Mouse (Mus musculus): Measurements from ENCODE around the gene Cpne5. TPM values are rescaled to one million over a fixed set of nuclear protein-coding genes. Genes with fewer than 3 reads are reported as not detected.

Gene Cpne5
- 17.4 and 21.0 TPM in 2 replicates for polyA plus RNA-seq (2015; fragmentation: Nextera tagmentation; extraction: Ambion mirVana)

- WGBS: under 1% methylated on average over 39 of the region's 73 CpGs
- H3K4me3 ChIP-seq: peak within 1 kb of the TSS; percentile 69
Measured at GRCm38 (mm10) chr17:29237772-29238420, at the start of gene Cpne5. Gene Cpne5 (minus strand): TSS chr17:29238167.

DNA sequence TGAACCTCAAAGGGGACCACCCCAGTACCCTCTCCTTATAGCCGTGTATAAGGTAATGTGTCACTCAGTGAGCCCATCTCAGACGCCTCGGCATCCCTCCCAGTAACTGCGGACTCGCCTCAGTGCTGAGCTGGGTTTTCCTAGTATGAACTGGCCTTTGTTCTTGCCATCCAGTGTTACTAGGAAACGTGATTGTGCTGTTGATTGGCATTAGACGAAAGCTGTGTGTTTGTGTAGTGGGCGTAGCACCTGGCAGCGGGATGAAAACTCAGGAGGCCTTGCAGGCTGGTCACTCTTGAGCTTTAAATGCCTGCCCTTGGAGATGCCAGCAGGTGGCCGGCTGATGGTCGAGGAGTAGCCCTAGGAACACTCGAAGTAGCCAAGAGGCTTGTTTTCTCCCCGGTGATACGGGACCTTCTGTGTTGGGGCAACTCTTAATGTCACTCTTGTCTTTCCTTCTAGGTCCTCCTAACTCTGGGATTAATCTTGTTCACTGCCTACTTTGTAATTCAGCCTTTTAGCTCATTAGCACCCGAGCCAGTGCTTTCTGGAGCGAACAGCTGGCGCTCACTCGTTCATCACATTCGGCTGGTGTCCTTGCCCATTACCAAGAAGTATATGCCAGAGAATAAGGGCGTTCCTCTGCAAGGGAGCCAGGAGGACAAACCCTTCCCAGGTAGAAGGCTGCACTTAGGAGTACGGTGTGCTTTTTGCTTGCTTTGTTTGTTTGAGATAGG, 44.4 kb upstream of the Cpne5 start:
- no peak overlapping the region for H3K4me2 ChIP-seq
- H3K4me3 ChIP-seq: no peak overlapping the region
- H3K27me3 ChIP-seq (replicated peaks): no peaks in the 10 kb centered on the region
- 76% methylated on average over 21 of the region's 21 CpGs for WGBS
- H3K27ac ChIP-seq (replicated peaks): no peak overlapping the region
- no peaks in the 10 kb centered on the region for H3K9me3 ChIP-seq
- H3K9ac ChIP-seq: no peak overlapping the region
- H3K4me1 ChIP-seq: no peaks in the 10 kb centered on the region
- peaks cover 64% of the 10 kb centered on the region for H3K36me3 ChIP-seq
- ATAC-seq (ENCODE audit: extremely low read depth, insufficient number of reproducible peaks, low FRiP score, low TSS enrichment): no peak

More at GRCm38 (mm10) chr17:29237772-29238420, at the start of gene Cpne5:
- H3K27ac ChIP-seq (replicated peaks): peak within 1 kb of the TSS; percentile 41
- peak within 1 kb of the TSS; percentile 99 for H3K4me2 ChIP-seq
- no peaks in the 10 kb centered on the region for H3K9me3 ChIP-seq
- ATAC-seq (ENCODE audit: extremely low read depth, insufficient number of reproducible peaks, low FRiP score, low TSS enrichment): peak; percentile 15; the same call in 1 of the 2 replicates
- peak within 1 kb of the TSS; percentile 83 for H3K9ac ChIP-seq
- peaks cover 79% of the 10 kb centered on the region for H3K27me3 ChIP-seq (replicated peaks)
- H3K4me1 ChIP-seq: peaks cover 37% of the 10 kb centered on the region
- H3K36me3 ChIP-seq: no peaks in the 10 kb centered on the region

DNA sequence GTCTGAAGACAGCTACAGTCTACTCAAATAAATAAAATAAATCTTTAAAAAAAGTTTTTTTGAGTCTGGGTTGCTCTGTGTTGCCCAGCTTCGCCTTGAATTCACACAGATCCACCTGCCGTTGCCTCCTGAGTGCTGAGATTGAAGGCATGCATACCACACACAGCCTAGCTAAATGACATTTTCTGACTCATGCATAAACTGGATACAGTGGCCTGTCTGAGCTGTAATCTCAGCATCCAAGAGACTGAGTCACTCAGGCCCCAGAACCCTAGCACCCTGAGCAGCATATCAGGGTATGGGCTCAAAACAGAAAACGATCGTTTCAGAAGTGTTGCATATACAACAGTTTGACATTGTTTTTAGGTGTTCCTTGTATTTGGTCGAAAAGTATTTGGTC, 43.6 kb upstream of the Cpne5 start:
- Histone ChIP-seq H3K9me3 (no peaks in the 10 kb centered on the region), H3K4me3 (no peak overlapping the region), H3K9ac (no peak overlapping the region), H3K36me3 (peaks cover 62% of the 10 kb centered on the region), H3K27me3 (replicated peaks) (no peaks in the 10 kb centered on the region), H3K27ac (replicated peaks) (no peak overlapping the region), H3K4me2 (no peak overlapping the region), H3K4me1 (no peaks in the 10 kb centered on the region)
- ATAC-seq (ENCODE audit: extremely low read depth, insufficient number of reproducible peaks, low FRiP score, low TSS enrichment): no peak
- whole genome bisulfite sequencing: 78% methylated on average over 5 of the region's 5 CpGs

GRCm38 (mm10) chr17:29280422-29280821, 42.5 kb upstream of the Cpne5 start:
- no peak overlapping the region for H3K4me3 ChIP-seq
- no peak overlapping the region for H3K9ac ChIP-seq
- H3K36me3 ChIP-seq: peaks cover 54% of the 10 kb centered on the region
- H3K27me3 ChIP-seq (replicated peaks): no peaks in the 10 kb centered on the region
- H3K9me3 ChIP-seq: no peaks in the 10 kb centered on the region
- 88% methylated on average over 5 of the region's 5 CpGs for WGBS
- H3K4me2 ChIP-seq: no peak overlapping the region
- no peaks in the 10 kb centered on the region for H3K4me1 ChIP-seq
- no peak for ATAC-seq (ENCODE audit: extremely low read depth, insufficient number of reproducible peaks, low FRiP score, low TSS enrichment)
- no peak overlapping the region for H3K27ac ChIP-seq (replicated peaks)

DNA sequence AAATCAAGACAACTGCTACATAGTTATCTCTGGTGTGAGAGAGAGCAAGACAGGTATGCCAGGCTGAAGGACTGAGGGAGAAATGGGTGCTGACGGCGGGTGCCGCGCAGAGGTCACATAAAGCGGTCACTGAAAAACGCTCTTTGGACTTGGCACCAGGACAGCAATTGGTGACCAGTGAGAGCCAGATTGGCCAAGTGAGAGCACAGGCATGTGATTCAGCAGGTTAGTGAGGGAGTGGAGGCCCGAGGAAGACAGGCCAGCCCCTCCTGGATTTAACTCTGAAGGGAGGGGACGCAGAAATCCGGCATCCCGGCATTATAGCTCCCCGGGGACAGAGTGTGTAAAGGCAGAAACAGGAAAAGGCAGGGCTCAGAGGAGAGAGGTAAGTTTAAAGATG, 35.9 kb upstream of the Cpne5 start:
- H3K4me2 ChIP-seq: no peak overlapping the region
- H3K9me3 ChIP-seq: no peaks in the 10 kb centered on the region
- H3K4me3 ChIP-seq: no peak overlapping the region
- ATAC-seq (ENCODE audit: extremely low read depth, insufficient number of reproducible peaks, low FRiP score, low TSS enrichment): no peak
- H3K27ac ChIP-seq (replicated peaks): no peak overlapping the region
- peaks cover 10% of the 10 kb centered on the region for H3K36me3 ChIP-seq
- 69% methylated on average over 11 of the region's 11 CpGs for WGBS
- H3K9ac ChIP-seq: no peak overlapping the region
- no peaks in the 10 kb centered on the region for H3K27me3 ChIP-seq (replicated peaks)
- peaks cover 25% of the 10 kb centered on the region for H3K4me1 ChIP-seq

- Histone ChIP-seq H3K36me3 (peaks cover 2% of the 10 kb centered on the region; the same call in 1 of the 2 replicates), H3K27ac (replicated peaks) (no peak overlapping the region), H3K4me3 (no peak overlapping the region), H3K4me2 (no peak overlapping the region), H3K27me3 (replicated peaks) (no peaks in the 10 kb centered on the region), H3K4me1 (peaks cover 28% of the 10 kb centered on the region), H3K9me3 (no peaks in the 10 kb centered on the region), H3K9ac (no peak overlapping the region)
- WGBS: 83% methylated on average over 7 of the region's 7 CpGs
- ATAC-seq (ENCODE audit: extremely low read depth, insufficient number of reproducible peaks, low FRiP score, low TSS enrichment): no peak
Measured at GRCm38 (mm10) chr17:29273156-29273555, 35.2 kb upstream of the Cpne5 start.

DNA sequence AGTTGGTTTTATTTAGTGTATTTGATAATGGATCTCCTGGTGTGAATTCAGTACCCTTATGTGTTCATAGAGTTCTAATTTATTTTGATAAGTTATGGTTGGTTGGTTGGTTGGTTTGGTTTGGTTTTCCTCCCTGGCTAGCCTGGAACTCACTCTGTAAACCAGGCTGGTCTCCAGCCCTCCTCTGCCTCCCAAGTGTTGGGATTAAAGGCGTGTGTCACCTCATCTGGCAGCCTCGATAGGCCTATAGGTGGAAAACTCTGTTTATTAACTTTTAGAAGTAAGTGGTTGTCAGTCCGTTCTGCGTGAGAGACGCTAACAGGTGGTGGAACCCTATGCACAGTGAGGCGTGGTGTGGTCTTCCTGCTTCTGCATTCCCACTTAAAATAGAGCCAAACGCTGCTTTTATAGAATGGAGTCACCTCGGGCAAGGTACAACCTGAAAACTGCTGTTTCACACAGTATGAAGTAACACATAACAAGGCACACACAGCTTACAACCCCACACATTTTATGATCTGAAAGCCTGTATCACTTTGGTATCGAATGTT, 32.3 kb upstream of the Cpne5 start:
- ATAC-seq (ENCODE audit: extremely low read depth, insufficient number of reproducible peaks, low FRiP score, low TSS enrichment): no peak
- Histone ChIP-seq H3K4me1 (peaks cover 33% of the 10 kb centered on the region), H3K9ac (peak overlapping the region; percentile 94; the same call in 1 of the 2 replicates), H3K4me2 (peak overlapping the region; percentile 81; the same call in 1 of the 2 replicates), H3K27ac (replicated peaks) (no peak overlapping the region), H3K27me3 (replicated peaks) (no peaks in the 10 kb centered on the region), H3K9me3 (no peaks in the 10 kb centered on the region), H3K36me3 (no peaks in the 10 kb centered on the region), H3K4me3 (0 out of 2 replicates have a peak overlapping the region, but pooled peaks have one; percentile 86)
- WGBS: 90% methylated on average over 9 of the region's 9 CpGs

DNA sequence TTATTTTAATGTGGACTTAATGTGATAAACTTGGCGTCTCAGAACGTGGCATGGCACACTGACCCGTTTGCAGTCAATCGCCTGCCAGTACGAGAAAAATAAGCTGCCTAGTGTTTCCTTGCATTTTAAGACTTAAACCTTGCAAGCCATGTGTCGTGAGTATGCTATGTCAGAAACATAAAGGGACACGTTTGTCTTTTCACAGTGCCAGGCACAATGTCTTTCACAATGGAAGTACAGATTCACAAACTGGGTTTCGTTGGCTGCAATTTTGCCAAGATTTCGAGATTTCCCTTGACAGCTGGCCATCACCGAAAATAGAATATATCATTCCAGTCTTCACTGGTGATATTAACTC, 31.4 kb upstream of the Cpne5 start:
- Histone ChIP-seq H3K4me3 (peak overlapping the region; percentile 86), H3K36me3 (no peaks in the 10 kb centered on the region), H3K4me2 (peak overlapping the region; percentile 81), H3K9me3 (no peaks in the 10 kb centered on the region), H3K9ac (peak overlapping the region; percentile 94), H3K27me3 (replicated peaks) (no peaks in the 10 kb centered on the region), H3K27ac (replicated peaks) (peak overlapping the region; percentile 93), H3K4me1 (peaks cover 34% of the 10 kb centered on the region)
- ATAC-seq (ENCODE audit: extremely low read depth, insufficient number of reproducible peaks, low FRiP score, low TSS enrichment): no peak
- WGBS: 15% methylated on average over 10 of the region's 10 CpGs

DNA sequence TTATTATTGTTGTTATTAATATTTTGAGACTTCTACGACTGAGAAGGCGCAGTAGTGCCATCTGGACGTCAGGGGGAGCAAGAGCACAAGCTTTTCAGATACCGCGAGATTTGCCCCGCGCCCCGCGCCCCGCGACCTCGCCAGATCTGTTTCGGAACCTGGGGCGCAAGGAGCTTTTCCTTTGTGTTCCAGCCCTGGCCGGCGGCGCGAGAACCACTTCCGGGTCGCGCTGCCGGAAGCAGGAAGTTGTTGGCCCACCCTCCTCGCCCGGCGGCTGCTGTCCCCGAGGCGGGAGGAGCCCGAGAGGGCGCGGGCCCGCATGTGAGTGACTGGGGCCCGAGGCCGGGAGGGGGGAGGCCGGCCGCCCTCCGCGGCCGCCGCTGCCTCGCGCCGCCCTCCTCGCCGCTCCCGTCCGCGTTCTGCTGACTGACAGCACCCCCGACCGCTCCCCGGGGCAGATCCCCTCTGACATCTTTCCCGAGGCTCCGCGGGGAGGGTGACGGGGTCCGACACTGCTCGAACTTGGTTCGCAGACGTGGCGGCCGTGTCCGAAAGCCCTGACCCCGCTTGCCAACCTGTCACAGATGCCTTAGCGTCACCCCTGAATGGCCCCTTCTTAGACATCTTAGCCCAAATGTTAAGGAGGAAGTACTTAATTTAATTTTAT, 30.8 kb upstream of the Cpne5 start, which contains the start of gene BC004004:
BC004004 (plus strand) TSS at position 107 of the 667 bp plus-strand sequence.
- Histone ChIP-seq H3K36me3 (no peaks in the 10 kb centered on the region), H3K9me3 (no peaks in the 10 kb centered on the region), H3K9ac (peak within 1 kb of the TSS; percentile 94), H3K4me3 (peak within 1 kb of the TSS; percentile 86), H3K4me1 (peaks cover 33% of the 10 kb centered on the region), H3K4me2 (peak within 1 kb of the TSS; percentile 81), H3K27me3 (replicated peaks) (no peaks in the 10 kb centered on the region), H3K27ac (replicated peaks) (peak within 1 kb of the TSS; percentile 93)
- peak; percentile 82 for ATAC-seq (ENCODE audit: extremely low read depth, insufficient number of reproducible peaks, low FRiP score, low TSS enrichment)
- WGBS: under 1% methylated on average over 52 of the region's 63 CpGs

DNA sequence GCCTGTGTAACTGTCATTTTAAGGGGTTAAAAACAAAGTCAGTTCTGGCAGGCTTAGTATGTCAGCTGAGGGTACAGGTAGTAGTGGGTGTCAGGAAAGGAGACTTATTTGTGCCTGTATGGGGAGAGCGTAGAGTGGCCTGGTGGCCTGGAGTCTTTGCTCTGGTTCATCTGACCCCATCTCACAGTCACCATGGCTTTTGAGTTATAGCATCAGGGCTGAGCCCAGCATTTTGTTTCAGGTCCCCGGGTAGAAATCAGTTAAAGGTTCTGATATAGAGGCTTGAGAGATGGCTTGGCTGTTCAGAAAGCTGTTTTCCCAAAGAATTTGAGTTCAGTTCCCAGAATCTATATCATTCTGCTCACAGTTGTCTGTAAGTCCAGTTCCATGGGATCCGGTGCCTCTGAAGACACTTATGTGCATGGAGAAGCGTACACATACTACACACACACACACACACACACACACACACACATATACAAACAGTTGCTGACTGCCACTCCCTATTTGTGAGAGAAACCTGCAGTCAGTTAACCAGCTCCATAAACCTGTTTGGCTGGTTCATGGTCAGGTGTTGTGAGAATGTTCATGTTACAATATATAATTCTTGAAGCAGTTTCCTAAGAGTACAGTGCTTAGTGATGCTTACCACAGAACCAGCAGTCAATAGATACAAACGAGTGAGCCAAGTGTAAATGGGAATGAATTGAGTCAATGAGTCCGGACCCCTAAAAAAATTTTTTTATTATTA, 30.1 kb upstream of the Cpne5 start:
- no peaks in the 10 kb centered on the region for H3K27me3 ChIP-seq (replicated peaks)
- peak overlapping the region; percentile 81 for H3K4me2 ChIP-seq
- H3K9me3 ChIP-seq: no peaks in the 10 kb centered on the region
- 62% methylated on average over 6 of the region's 6 CpGs for WGBS
- H3K9ac ChIP-seq: peak overlapping the region; percentile 94
- no peak for ATAC-seq (ENCODE audit: extremely low read depth, insufficient number of reproducible peaks, low FRiP score, low TSS enrichment)
- no peaks in the 10 kb centered on the region for H3K36me3 ChIP-seq
- H3K4me1 ChIP-seq: peaks cover 34% of the 10 kb centered on the region
- H3K4me3 ChIP-seq: peak overlapping the region; percentile 86
- peak overlapping the region; percentile 93 for H3K27ac ChIP-seq (replicated peaks)

All from heart, embryonic 13.5 days (tissue).